In genomic region chr15:101047194-101047555, GRCm38 (mm10) we compare ENCODE assay signal across 9 mouse cellular contexts. TPM values are rescaled to one million over a fixed set of nuclear protein-coding genes. Genes with fewer than 3 reads are reported as not detected.
A peak's percentile ranks its signal among the peaks of the same experiment; 100 is the strongest.
DNase-seq lines count a peak whose midpoint lies in the region; ATAC-seq lines count a peak whose summit lies in the region.
"Had no signal": no experiment of that assay in that cellular context is flagged by ENCODE, and none has a peak within 500 bp of the region (broad histone marks: within the 10 kb centered on the region; RNA-seq: fewer than 3 reads in every experiment).

Gene Gm47841 (minus strand): TSS chr15:101047397.

- no peak within 1 kb of the TSS for H3K27ac ChIP-seq in forebrain, embryonic 16.5 days (ENCODE audit: low read length)
- no peak within 1 kb of the TSS for H3K27ac ChIP-seq in limb, embryonic 11.5 days (replicated peaks; ENCODE audit: low read depth, low read length)
- no peak within 1 kb of the TSS for H3K27ac ChIP-seq in neural tube, embryonic 13.5 days (replicated peaks)

- peak; percentile 56 to 73 for DNase-seq in kidney, postnatal 4 days
- no peak for DNase-seq in kidney, adult 8-10 months
- DNase-seq in limb, embryonic 11.5 days (ENCODE audit: low spot score) = no peak
- no peak for DNase-seq in layer of hippocampus, postnatal 14 days (ENCODE audit: low spot score in 2 of 2)
- no peak for DNase-seq in thymus, postnatal 10 days (ENCODE audit: low spot score in 2 of 2)
- no peak for DNase-seq in spleen, postnatal 10 days (ENCODE audit: low spot score in 2 of 2)

- peak within 1 kb of the TSS; percentile 96 for H3K4me2 ChIP-seq in forebrain, embryonic 16.5 days (ENCODE audit: low read length)
- H3K4me2 ChIP-seq in limb, embryonic 11.5 days (ENCODE audit: low read depth, severe bottlenecking) = peak within 1 kb of the TSS; percentile 97
- H3K4me2 ChIP-seq in neural tube, embryonic 13.5 days = peak within 1 kb of the TSS; percentile 98

- no peaks in the 10 kb centered on the region for H3K36me3 ChIP-seq in forebrain, embryonic 16.5 days (ENCODE audit: control insufficient read depth, insufficient read depth)
- no peaks in the 10 kb centered on the region for H3K36me3 ChIP-seq in limb, embryonic 11.5 days (ENCODE audit: control insufficient read depth, insufficient read depth, low read length)
- H3K36me3 ChIP-seq in neural tube, embryonic 13.5 days = no peaks in the 10 kb centered on the region

- H3K4me3 ChIP-seq in forebrain, embryonic 16.5 days (replicated peaks; ENCODE audit: low read length) = peak within 1 kb of the TSS; percentile 56
- H3K4me3 ChIP-seq in limb, embryonic 11.5 days (ENCODE audit: low read depth, low read length) = peak within 1 kb of the TSS; percentile 46
- peak within 1 kb of the TSS; percentile 46 for H3K4me3 ChIP-seq in neural tube, embryonic 13.5 days

- peaks cover 16% of the 10 kb centered on the region for H3K4me1 ChIP-seq in forebrain, embryonic 16.5 days (replicated peaks; ENCODE audit: control insufficient read depth, insufficient read depth, low read length)
- peaks cover 13% of the 10 kb centered on the region for H3K4me1 ChIP-seq in limb, embryonic 11.5 days (ENCODE audit: control insufficient read depth, insufficient read depth, low read length)
- H3K4me1 ChIP-seq in neural tube, embryonic 13.5 days (replicated peaks) = peaks cover 28% of the 10 kb centered on the region

- WGBS in forebrain, embryonic 16.5 days = 1% methylated on average over 23 of the region's 23 CpGs
- 1% methylated on average over 23 of the region's 23 CpGs for WGBS in limb, embryonic 11.5 days
- WGBS in neural tube, embryonic 13.5 days = 3% methylated on average over 23 of the region's 23 CpGs

- no peaks in the 10 kb centered on the region for H3K9me3 ChIP-seq in forebrain, embryonic 16.5 days (ENCODE audit: control insufficient read depth, low read length)
- no peaks in the 10 kb centered on the region for H3K9me3 ChIP-seq in limb, embryonic 11.5 days (ENCODE audit: control insufficient read depth, low read length)
- no peaks in the 10 kb centered on the region for H3K9me3 ChIP-seq in neural tube, embryonic 13.5 days

- peaks cover 42% of the 10 kb centered on the region for H3K27me3 ChIP-seq in forebrain, embryonic 16.5 days (replicated peaks; ENCODE audit: control insufficient read depth, insufficient read depth, low read length)
- peaks cover 32% of the 10 kb centered on the region for H3K27me3 ChIP-seq in limb, embryonic 11.5 days (ENCODE audit: control insufficient read depth, insufficient read depth, low read length)
- H3K27me3 ChIP-seq in neural tube, embryonic 13.5 days = peaks cover 93% of the 10 kb centered on the region
- H3K27me3 ChIP-seq: Patski had no signal

- no peak for ATAC-seq in forebrain, embryonic 16.5 days
- no peak for ATAC-seq in limb, embryonic 11.5 days (ENCODE audit: insufficient number of reproducible peaks, low FRiP score, low TSS enrichment, low read depth)
- ATAC-seq in neural tube, embryonic 13.5 days (ENCODE audit: low read depth) = no peak

- H3K9ac ChIP-seq in forebrain, embryonic 16.5 days (replicated peaks; ENCODE audit: low read depth, low read length) = peak within 1 kb of the TSS; percentile 62
- peak within 1 kb of the TSS; percentile 58 for H3K9ac ChIP-seq in limb, embryonic 11.5 days (ENCODE audit: low read length)
- peak within 1 kb of the TSS; percentile 77 for H3K9ac ChIP-seq in neural tube, embryonic 13.5 days

RNA-seq across cellular contexts. Expression of gene Gm47841, which starts in this region (rescaled TPM):
- not detected in 2 replicates for polyA plus RNA-seq in forebrain, embryonic 16.5 days (2015; fragmentation: Nextera tagmentation; extraction: Ambion mirVana)
- not detected in 2 replicates for polyA plus RNA-seq in limb, embryonic 11.5 days (2014; fragmentation: Nextera tagmentation; extraction: Ambion mirVana)
- not detected in 2 replicates for polyA plus RNA-seq in neural tube, embryonic 13.5 days (2015; fragmentation: Nextera tagmentation; extraction: Ambion mirVana)
- total RNA-seq in layer of hippocampus, postnatal 14 days (2021) = not detected

Comparison
In these comparisons a context has a peak if more than half of its experiments do, and no peak if none do; other contexts are left out.
1. DNase-seq: peak in kidney, postnatal 4 days (2 of 2); none in kidney, adult 8-10 months (0 of 2), limb, embryonic 11.5 days (single experiment), layer of hippocampus, postnatal 14 days (0 of 2), thymus, postnatal 10 days (0 of 2) and spleen, postnatal 10 days (0 of 2).
2. Peak in every context shown above with its lines, with median percentiles within 50 percentile points of each other: H3K4me2 ChIP-seq, H3K4me3 ChIP-seq and H3K9ac ChIP-seq.